Mouse (Mus musculus): ENCODE measurements around the gene Fam135a.

- TF ChIP-seq NRF1 (IDR thresholded peaks at IDR 0.05; ENCODE audit: insufficient read depth, low read depth, low read length, poor library complexity, severe bottlenecking), result no peak
- no peak for TF ChIP-seq POLR2A (IDR thresholded peaks at IDR 0.05; ENCODE audit: control insufficient read depth in 1 of 2, insufficient read depth in 1 of 2, low read depth in 1 of 2, low read length in 2 of 2, poor library complexity in 1 of 2)
- TF ChIP-seq MYB (IDR thresholded peaks at IDR 0.05; ENCODE audit: low read depth, low read length), result no peak
- no peak for TF ChIP-seq CTCF (IDR thresholded peaks at IDR 0.05 in 2 of 3, conservative IDR thresholded peaks at IDR 0.05 in 1 of 3; ENCODE audit: control insufficient read depth in 1 of 3, insufficient read depth in 1 of 3, low read depth in 2 of 3, low read length in 3 of 3, poor library complexity in 1 of 3, severe bottlenecking in 1 of 3)
- TF ChIP-seq E2F4 (IDR thresholded peaks at IDR 0.05; ENCODE audit: borderline replicate concordance, low read depth, low read length), result no peak
- TF ChIP-seq ZC3H11A (IDR thresholded peaks at IDR 0.05; ENCODE audit: low read depth, low read length), result no peak
- TF ChIP-seq SIN3A (IDR thresholded peaks at IDR 0.05; ENCODE audit: low read length), result no peak
- no peak for TF ChIP-seq MAFK (IDR thresholded peaks at IDR 0.05; ENCODE audit: borderline replicate concordance, low read depth, low read length)
- no peak for TF ChIP-seq MAX (IDR thresholded peaks at IDR 0.05; ENCODE audit: low read length)
- TF ChIP-seq TCF12 (IDR thresholded peaks at IDR 0.05; ENCODE audit: low read depth, low read length), result no peak
These were observed 33.7 kb upstream of the Fam135a start for GRCm38 (mm10) chr1:24133853-24134252.
